Mouse (Mus musculus) lung, adult 2 months (tissue): Measurements from ENCODE around the gene Wnt5b.

ENCODE experiments used
- CTCF ChIP-seq: fragments of 200-500 bp; IDR thresholded peaks from 2 replicates; pipeline ENCODE4 v1.5.1; 2011; ENCODE audit warnings: mild to moderate bottlenecking, low read length, control low read depth; ENCODE audit not compliant: insufficient read depth
- POLR2A ChIP-seq: fragments of 200-500 bp; IDR thresholded peaks from 2 replicates; pipeline ENCODE4 v1.6.1; 2011; ENCODE audit warnings: low read depth, mild to moderate bottlenecking, control low read depth, low read length, borderline replicate concordance; ENCODE audit errors: extremely low read depth

- TF ChIP-seq CTCF, result no peak
- TF ChIP-seq POLR2A, result no peak
Observed at GRCm38 (mm10) chr6:119526498-119526897, 17.6 kb downstream of the Wnt5b start.
